Mouse (Mus musculus) testis, adult 2 months (tissue): ENCODE results near the gene Tekt5.

Experiments used
- CTCF ChIP-seq: fragments of 200-500 bp; IDR thresholded peaks from 2 replicates; pipeline ENCODE4 v1.5.1; 2012; ENCODE audit warnings: low read depth, mild to moderate bottlenecking, inconsistent platforms, low read length, moderate library complexity; ENCODE audit not compliant: control insufficient read depth, insufficient read depth, insufficient replicate concordance
- POLR2A ChIP-seq: fragments of 200-500 bp; IDR thresholded peaks from 2 replicates; pipeline ENCODE4 v1.6.1; 2012; ENCODE audit warnings: low read depth, mild to moderate bottlenecking, inconsistent platforms, low read length, moderate library complexity; ENCODE audit not compliant: control insufficient read depth

GRCm38 (mm10) chr16:10392587-10392986 is 2.7 kb downstream of the Tekt5 start:
- TF ChIP-seq POLR2A = no peak
- no peak for TF ChIP-seq CTCF
